Mouse (Mus musculus) gastrocnemius, postnatal 10 days (tissue): ENCODE results near the gene Itgae. TPM values are rescaled to one million over a fixed set of nuclear protein-coding genes. Genes with fewer than 3 reads are reported as not detected.

Experiments used
- total RNA-seq, 2 experiments: library from RNA; stranded (reverse); gene quantifications; 2 replicates each; pipeline ENCODE4 v1.2.3; 2021

Itgae gene
- total RNA-seq, 2 experiments from 2014 or later = 0.05 to 0.20 TPM

Other genes with a start within 250 kb of the Itgae start
- gene Atp2a3, start 129.4 kb upstream of the Itgae start, total RNA-seq = 10 to 100 TPM; 22.4 to 25.0 TPM
- 1 to 10 TPM in 1 of 2 experiments, under 1 TPM in 1; 0.85 to 1.2 TPM for gene P2rx1, start 91.5 kb upstream of the Itgae start, total RNA-seq
- gene Camkk1, start 71.6 kb upstream of the Itgae start, total RNA-seq = 1 to 10 TPM; 1.7 to 2.2 TPM
- gene Ncbp3, start 42.8 kb upstream of the Itgae start, total RNA-seq = 1 to 10 TPM; 4.6 to 6.6 TPM
- gene Haspin, start 47.7 kb downstream of the Itgae start, total RNA-seq = 1 to 10 TPM; 1.7 to 2.0 TPM
- gene P2rx5, start 69.8 kb downstream of the Itgae start, total RNA-seq = 1 to 10 TPM; 6.0 to 7.2 TPM
- gene Emc6, start 86.5 kb downstream of the Itgae start, total RNA-seq = 10 to 100 TPM; 70.7 to 81.6 TPM
- gene Tax1bp3, start 86.5 kb downstream of the Itgae start, total RNA-seq = 10 to 100 TPM; 30.2 to 32.3 TPM
- 10 to 100 TPM in 1 of 2 experiments, 1 to 10 TPM in 1; 9.4 to 12.1 TPM for gene Ctns, start 108.5 kb downstream of the Itgae start, total RNA-seq
- gene Shpk, start 108.9 kb downstream of the Itgae start, total RNA-seq = 1 to 10 TPM; 1.9 TPM
- gene Trpv1, start 143.7 kb downstream of the Itgae start, total RNA-seq = under 1 TPM in 1 of 2 experiments, not detected in 1; 0.16 TPM
- gene Trpv3, start 176.8 kb downstream of the Itgae start, total RNA-seq = under 1 TPM; 0.05 to 0.07 TPM
- 1 to 10 TPM; 1.5 to 2.2 TPM for gene Aspa, start 239.0 kb downstream of the Itgae start, total RNA-seq
- not detected for gene Gm49340, start 239.2 kb downstream of the Itgae start, total RNA-seq
- not detected for gene Spata22, start 239.2 kb downstream of the Itgae start, total RNA-seq